Mouse (Mus musculus) heart, postnatal 14 days (tissue): ENCODE results near the gene Ndufaf5. TPM values are rescaled to one million over a fixed set of nuclear protein-coding genes. Genes with fewer than 3 reads are reported as not detected.
"Not testable (repeated sequence)": the region's sequence is repeated elsewhere in the genome, so short reads cannot be mapped to it uniquely, and the experiment has no call there.

Experiments
- DNase-seq, 2 experiments: peaks; one replicate each; pipeline ENCODE4 v3.0.0; 2021 to 2022
- intact Hi-C: fragments of 180-260 bp; cut with DNase I; formaldehyde crosslinking; loops from one replicate; pipeline ENCODE4 v1.15.1; 2025
- long read RNA-seq, 2 experiments: library from polyadenylated mRNA; stranded (forward); transcript quantifications; one replicate each; pipeline ENCODE4 v2.0.0; 2021
- total RNA-seq, 2 experiments: library from RNA; stranded (reverse); gene quantifications; 2 replicates each; pipeline ENCODE4 v1.2.3; 2021

Ndufaf5 gene
- total RNA-seq, result 10 to 100 TPM; 26.6 to 30.0 TPM
- long read RNA-seq, experiment 1, transcript Ndufaf5-201 (11 exons, 1,166 nt), result major isoform, 24 of 34 reads
- long read RNA-seq, experiment 1, partial matches to known transcripts, result 2 of 34 reads
- long read RNA-seq, experiment 1, other reads (novel, unspliced or antisense), result 8 of 34 reads
- long read RNA-seq, experiment 2, transcript Ndufaf5-201 (11 exons, 1,166 nt), result major isoform, 19 of 28 reads
- long read RNA-seq, experiment 2, partial matches to known transcripts, result 6 of 28 reads
- long read RNA-seq, experiment 2, other reads (novel, unspliced or antisense), result 3 of 28 reads

DNA sequence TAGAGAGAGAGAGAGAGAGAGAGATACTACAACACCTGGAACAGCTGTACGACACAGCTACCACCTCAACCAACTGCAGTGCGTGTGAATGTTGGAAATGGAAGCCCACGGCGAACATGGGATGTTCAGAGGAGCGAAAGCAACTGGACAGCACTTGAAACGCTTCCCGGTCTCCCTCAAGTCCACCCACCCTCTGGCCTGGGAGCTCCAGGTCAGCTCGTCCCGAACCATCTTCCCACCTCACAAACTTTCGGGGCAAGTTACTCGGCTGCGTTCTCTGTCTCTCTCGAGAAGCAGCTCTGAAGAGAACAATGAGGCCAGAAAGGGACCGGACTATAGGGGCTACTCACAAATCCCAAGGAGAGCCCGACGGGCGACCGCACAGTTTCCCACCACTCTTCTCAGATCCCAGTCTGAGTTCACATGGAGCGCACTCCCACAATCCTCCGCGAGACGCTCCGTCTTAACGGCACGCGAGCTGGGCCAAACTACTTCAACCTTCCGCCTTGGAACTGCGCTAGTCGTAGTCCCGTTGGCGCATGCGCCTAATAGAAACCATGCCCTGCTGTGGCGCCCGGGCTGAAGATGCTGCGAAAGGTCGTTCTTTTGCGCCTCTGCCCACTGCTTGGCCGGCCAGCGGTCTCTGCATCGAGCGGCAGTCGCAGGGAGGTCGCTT, at the start of gene Ndufaf5, which contains the start of gene Esf1:
Gene Ndufaf5, plus strand, starts transcription at position 523 of the 676 bp plus-strand sequence.
Gene Esf1, minus strand, starts transcription at position 438 of the 676 bp plus-strand sequence.
- DNase-seq, result peak; percentile 94 to 97
- intact Hi-C loops, result no loop called here

DNA sequence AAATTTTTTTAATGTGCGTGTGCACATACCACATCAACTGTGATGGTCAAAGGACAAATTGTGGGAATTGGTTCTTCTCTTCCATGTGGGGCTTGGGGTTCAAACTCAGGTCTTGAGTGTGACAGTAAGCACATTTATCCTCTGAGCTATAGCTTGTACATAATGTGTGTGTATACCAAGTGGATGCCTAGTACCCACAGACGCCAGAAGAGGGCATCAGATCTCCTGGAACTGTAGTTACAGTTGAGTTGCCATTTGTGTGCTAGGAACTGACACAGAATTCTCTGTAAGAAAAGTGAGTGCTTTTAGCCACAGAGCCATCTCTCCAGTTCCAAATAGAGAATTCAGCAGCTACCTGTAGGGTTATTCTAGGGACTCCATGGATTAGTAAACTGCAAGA, 44.9 kb upstream of the Ndufaf5 start:
- intact Hi-C loops, result no loop called here
- DNase-seq, result no peak

DNA sequence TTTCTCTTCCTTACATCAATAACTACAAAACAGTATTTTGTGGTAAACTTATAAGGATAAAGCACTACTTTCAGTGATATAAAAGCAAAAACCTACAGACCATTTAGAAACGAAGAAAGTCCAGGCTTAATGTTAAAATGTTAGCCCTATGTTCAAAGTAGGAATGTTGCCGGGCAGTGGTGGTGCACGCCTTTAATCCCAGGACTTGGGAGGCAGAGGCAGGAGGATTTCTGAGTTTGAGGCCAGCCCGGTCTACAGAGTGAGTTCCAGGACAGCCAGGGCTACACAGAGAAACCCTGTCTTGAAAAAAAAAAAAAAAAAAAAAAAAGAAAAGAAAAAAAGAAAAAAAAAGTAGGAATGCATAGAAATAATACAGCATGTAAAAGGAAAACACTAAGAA, 18.7 kb upstream of the Ndufaf5 start, which contains the start of gene Gm17374:
Gene Gm17374, plus strand, starts transcription at position 301 of the 400 bp plus-strand sequence.
- DNase-seq, result not testable (repeated sequence)
- intact Hi-C loops, result loop anchor here (10.0 kb wide), 1 partner anchor 377 kb away; no protein-coding TSS in a partner anchor

DNA sequence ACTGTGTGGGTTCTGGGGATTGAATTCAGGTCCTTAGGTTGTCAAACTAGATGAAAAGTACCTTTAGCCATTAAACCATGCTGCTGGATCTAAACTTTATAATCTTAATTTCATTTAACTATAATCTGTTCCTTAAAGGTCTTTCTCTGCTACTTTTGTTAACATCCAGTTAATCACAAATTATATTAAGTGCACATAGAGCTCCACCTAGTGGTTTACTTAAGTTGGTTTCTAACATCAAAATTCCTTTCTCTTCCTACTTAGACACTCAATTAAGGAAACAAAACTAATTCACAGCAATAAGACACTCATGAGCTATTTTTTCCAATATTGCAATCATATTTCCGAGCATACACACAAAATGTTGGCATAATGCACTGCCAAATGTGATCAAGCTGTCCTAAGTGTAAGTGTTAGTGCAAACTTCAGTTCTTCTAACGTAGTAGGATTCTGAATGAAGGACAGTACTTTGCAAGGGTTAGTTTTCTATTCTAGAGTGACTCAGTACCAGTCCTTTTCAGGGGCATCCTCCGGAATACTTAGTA, 11.2 kb upstream of the Ndufaf5 start:
- intact Hi-C loops, result loop anchor here (5.0 to 10.0 kb wide), 3 partner anchors 384 to 777 kb away; no protein-coding TSS in a partner anchor

DNA sequence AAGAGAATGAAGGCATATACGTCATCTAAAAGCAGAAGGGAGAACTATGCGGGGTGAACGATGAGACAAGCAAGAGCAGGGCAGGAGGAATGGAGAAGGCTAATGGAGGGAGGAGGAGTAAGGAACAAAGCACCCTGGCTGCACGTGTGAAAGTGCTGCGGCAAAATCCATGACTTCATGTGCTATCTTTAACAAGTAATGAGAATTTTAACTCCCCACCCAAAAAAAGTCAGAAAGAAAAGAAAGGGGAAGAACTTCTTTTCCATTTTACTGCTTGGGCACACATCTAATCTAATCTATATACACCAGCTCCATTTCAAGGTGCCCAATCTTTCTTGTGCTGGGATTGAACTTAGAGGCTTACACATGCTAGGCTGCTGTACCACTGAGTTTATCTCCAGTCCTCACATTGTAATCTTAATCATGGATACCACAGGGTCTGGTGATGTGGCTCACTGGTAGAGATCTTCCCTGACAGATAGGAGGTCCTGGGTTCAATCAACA, 7.0 kb upstream of the Ndufaf5 start:
- intact Hi-C loops, result no loop called here
- no peak for DNase-seq

More for the DNA sequence above, 11.2 kb upstream of the Ndufaf5 start:
- DNase-seq, result no peak

DNA sequence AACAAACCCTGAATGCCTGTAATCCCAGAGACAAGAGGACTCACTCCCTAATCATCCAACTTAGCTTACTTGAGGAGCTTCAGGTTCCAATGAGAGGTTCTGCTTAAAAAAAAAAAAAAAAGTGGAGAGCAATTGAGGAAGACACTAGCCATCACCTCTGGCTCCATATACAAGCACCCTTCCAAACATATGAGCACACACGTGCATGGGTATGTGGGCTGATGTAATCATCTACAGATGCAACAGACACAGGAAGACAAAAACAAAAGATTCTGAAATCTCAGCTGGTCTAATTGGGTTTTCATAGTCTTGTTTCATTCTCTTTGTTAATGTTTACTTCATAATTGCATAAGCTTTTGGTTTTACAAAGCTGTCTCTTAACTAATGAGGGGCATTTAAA, 1.4 kb upstream of the Ndufaf5 start:
- DNase-seq, result no peak
- intact Hi-C loops, result no loop called here

DNA sequence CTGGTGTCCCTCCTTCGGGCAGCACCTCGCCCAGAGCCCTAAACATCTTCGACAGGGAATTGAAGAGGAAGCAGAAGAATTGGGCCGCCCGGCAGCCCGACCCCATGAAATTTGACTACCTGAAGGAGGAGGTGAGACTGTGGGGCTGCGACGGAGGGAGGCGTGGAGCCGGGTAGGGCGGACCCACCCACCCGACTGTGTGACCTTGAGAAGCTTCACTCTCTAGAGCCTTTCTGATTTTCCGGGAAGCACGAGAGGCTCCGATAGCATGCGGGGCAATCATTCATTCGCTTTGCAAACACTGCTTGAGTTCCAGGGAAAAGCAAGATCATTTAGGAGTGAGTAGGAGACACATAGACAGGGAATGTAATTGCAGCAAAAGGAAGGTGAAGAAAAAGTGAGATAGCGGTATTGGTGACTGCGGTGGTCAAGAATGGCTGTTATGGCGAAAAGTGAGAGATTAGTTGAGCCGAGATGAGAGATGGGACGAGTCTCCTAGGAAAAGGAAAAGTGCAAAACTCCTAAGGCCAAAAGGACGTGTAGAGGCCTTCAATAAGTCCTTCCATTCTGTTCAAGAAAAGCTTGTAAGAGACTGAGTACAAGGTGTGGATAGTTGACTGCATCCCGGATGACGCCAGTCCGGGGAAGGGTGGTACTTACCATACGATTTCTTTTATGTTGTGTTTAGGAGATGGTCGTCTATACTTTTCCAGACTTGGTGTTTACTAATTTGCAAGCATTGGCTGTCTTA, 529 bp downstream of the Ndufaf5 start:
- intact Hi-C loops, result no loop called here
- no peak for DNase-seq

DNA sequence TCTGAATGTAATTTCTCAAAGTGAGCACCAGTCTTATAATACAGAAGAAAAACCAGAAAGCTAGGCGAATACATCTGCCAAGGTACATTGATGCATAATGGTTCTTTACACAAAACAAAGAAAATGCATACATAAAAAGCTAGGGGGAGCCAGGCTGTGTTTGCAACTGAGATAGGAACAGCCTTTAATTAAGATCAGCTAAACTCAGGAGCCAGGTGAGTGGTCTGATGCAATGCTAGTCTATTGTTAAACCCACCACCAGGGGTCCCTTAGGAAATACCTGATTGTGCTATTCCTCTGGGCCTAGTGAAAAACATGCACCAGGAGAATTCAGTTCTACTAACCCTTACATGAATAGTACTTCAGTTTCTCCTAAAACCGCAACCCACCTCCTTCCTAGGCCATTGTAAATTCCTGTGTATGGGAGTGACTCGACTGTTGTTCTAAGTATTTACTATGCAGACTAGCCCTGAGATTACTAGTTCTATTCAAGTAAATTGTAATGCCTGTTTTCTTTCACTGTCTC, 15.3 kb downstream of the Ndufaf5 start:
- intact Hi-C loops, result not testable (repeated sequence)

DNA sequence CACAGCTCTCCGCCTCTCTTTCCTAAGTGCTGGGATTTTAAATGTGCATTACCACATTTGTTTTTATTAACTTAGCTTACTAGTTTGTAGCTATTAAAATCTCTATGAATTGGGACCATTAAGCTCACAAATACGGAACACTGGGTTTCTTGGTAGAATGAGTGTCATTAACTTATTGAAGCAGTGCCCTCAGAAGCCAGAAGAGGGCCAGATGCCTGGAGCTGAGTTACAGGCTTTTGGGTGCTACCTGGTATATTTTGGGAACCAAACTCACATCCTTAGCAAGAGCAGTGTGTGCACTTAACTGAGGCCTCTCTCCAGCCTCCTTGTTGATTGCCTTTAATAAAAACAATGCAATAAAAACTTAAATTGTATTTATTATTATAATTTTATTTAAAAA, 30.3 kb downstream of the Ndufaf5 start:
- no peak for DNase-seq
- intact Hi-C loops, result loop anchor here (5.0 kb wide), 1 partner anchor 227 kb away; no protein-coding TSS in a partner anchor

More for the DNA sequence above, 15.3 kb downstream of the Ndufaf5 start:
- DNase-seq, result not testable (repeated sequence)

DNA sequence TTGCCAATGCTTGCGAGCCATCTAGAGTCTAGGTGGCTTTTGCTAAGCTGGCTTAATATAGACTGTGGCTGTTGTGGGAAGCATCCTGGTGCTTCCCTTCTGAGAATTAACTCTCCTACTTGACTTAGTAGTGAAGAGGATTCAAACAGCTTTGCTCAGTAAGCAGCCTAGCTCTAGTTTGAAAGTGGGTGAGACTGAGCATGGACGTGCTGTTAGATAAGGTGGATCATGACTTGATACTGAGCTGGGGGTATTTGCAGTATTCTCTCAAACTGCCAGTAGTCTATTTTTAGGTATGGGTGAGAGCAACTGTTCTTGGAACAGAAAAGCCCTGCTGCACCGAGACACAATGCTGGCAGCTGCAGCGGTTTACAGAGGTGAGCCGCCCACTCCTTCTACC, 32.1 kb downstream of the Ndufaf5 start:
- intact Hi-C loops, result loop anchor here (5.0 kb wide), 1 partner anchor 225 kb away; no protein-coding TSS in a partner anchor
- DNase-seq, result peak in 1 of 2 experiments; percentile 14

DNA sequence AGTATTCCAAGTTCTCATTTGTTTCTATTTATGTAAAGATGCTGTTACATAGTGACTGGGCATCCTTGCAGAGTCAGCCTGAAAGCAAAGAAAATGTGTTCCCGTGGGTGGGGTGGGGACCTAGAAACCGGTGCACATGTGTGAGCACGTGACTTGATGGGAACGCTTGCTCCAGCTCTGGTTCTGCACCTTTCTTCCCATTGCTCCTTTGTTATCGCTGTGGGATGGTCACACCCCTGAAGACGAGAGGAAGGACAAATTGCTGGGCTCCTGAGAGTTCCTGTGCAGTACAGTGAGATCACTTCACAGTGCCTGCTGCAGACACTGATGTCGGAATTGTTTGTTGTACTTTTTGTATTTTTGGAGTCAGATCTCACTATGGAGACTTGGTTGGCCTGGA, 33.3 kb downstream of the Ndufaf5 start:
- intact Hi-C loops, result loop anchor here (5.0 kb wide), 1 partner anchor 224 kb away; no protein-coding TSS in a partner anchor
- DNase-seq, result no peak

DNA sequence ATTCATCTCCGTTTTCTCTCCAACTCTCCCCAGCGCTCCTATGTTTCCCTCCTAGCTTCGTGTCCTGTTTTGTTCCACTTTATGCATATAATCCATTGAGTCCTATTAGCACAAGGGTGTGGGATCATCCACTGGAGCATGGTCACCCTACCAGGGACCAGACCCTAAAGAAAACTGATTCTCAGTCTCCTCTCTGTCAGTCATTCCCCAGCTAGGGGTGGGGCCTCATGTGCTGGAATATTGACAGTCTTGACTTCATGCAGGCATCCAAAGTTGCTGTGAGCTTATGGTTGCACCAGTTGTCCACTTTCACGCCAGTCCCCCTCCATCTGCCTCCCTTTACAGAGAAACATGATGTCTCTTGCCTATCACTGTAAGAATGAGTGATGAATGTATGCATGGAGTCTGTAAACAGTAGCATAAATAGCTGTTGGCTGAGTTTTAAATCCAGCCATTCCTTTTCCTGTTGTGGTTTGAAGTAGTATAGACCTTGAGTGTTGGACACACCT, 44.1 kb downstream of the Ndufaf5 start:
- no peak for DNase-seq
- intact Hi-C loops, result no loop called here

DNA sequence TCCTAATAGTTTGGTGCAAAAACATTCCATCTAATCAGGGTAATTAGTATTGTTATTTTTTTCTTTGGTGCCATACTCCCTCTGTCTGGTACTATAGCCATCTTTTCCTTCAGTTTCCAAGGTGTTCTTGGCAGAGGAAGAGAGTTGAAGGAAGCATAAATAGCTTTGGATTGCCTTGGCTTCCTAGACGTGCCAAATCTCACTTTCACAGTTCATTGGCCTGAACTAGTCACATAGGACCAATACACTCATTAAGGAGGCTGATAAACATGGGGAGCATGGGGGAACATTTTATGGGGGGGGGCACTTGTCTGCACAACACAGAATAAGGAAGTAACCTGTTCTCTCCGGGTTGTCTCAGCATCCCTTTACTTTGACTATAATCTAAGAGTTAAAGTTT, 45.0 kb downstream of the Ndufaf5 start:
- intact Hi-C loops, result no loop called here

DNA sequence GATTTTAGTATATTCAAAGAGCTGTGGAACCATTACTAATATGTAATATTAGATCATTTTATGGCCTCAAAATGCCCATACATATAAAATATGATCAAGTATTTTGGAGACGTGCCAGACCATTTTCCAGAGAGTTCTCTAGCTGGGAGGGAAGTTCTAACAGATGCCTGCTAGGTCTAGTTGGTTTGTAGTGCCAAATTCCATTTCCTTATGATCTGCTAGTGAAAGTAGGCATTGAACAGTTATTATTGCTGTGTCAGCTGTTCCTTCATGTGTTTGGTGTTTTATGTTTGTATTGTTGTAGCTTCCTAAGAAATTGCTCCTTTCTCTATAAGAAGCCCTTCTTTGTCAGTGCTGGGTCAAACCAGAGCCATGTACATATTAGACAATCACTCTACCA, 45.5 kb downstream of the Ndufaf5 start:
- intact Hi-C loops, result no loop called here
- DNase-seq, result no peak

More for the DNA sequence above, 45.0 kb downstream of the Ndufaf5 start:
- no peak for DNase-seq

DNA sequence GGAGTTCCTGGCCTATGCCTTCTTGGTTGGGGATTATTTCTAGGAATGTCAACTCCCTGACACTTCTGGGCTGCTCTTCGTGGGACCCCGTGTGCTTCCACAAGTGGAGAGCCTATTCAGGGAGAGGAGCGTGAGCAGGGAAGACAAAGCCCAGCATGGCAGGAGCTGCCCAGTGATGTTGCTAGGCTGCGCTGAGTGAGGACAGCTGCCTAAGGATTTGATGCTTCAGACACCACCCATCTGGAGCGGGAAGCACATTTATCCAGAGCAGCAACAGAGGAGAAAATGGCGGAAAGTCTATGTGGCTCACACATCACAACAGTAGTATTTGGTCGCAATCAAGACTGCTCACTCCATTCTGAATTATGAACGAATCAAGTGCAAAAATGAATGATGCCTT, 49.9 kb downstream of the Ndufaf5 start:
- intact Hi-C loops, result no loop called here
- DNase-seq, result no peak

DNA sequence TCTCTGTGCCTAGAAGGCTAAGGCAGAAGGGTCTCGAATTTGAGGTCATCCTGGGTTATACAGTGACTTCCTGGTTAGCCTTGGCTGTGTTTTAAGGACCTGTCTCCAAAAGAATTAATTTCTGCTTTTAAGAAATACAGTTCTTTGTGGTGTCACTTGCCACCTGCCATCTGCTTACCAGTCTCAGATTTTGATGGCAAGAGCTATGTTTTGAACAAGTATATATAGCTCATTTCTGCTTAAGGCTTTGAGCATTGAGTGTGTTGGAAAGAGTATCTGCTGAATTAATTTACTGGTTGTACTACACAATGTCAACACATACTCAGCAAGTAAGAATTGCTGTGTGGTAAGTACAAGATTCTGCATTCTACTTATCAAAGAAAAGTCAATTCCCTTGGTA, 59.8 kb downstream of the Ndufaf5 start:
- DNase-seq, result no peak
- intact Hi-C loops, result no loop called here

DNA sequence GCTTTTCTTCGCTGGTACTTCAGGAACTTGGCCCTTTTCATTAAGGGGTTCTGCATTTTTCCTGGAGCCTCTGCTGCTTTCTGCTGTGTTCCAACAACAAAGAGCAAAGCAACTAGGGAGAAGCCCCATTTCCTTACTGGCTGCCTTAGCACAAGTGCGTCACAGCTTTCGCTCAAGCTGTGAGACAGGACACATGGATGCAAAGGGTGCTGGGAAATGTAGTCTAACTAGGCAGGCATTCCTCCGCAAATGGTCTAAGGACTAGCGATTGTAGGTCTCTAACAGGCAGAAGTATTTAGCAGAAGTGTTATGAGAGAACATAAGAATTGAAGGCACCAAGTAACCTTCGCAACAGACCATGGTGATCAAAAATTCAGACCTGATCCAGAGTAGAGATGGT, 66.8 kb downstream of the Ndufaf5 start:
- no peak for DNase-seq
- intact Hi-C loops, result no loop called here

DNA sequence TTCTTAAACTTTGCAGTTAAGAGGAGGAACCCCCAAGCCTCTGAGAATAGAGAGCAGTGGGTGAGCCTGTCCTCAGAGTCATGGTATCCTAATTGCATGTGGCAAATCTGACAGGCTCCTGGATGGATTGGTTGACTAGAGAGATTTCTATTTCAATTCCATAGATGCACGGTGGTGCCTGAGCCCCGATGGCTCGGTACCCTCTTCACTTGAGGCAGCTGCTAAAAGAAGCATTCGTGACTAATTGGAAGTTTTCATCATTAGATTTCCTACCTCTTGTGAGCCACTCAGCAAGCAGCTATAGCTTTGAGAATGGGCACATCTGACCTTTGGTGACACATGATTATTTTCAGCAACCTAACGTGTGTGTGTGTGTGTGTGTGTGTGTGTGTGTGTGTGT, 71.9 kb downstream of the Ndufaf5 start:
- no peak for DNase-seq
- intact Hi-C loops, result no loop called here

DNA sequence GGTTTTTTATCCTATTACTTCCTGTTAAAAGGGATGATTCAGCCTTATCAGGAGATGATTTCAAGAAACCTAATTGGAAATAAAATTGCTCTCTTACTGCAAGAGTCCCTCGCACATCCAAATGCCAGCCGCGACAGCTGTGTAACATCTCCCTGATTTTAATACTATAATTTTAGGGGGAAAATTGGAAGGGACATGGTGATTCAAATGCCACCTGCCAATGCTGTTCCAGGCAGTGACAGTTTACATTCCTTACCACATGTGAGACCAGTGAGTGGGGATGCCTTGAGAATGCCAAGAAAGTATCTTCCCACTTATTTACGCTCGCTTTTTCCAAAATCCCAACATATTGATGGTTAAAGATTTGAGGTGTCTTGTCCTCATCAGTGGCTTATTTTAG, 72.7 kb downstream of the Ndufaf5 start:
- DNase-seq, result no peak
- intact Hi-C loops, result no loop called here
